Mouse (Mus musculus) ES-E14 (cell line): Measurements from ENCODE around the gene Kidins220. TPM values are rescaled to one million over a fixed set of nuclear protein-coding genes. Genes with fewer than 3 reads are reported as not detected.
A peak's percentile ranks its signal among the peaks of the same experiment; 100 is the strongest.

Experiments used
- DNase-seq: peaks from one replicate; pipeline ENCODE4 v3.0.0-alpha.2; 2013; ENCODE audit warnings: low read depth, low spot score
- H3K27ac ChIP-seq: 2 replicates; pipeline ENCODE4 v1.5.1; 2012; ENCODE audit warnings: low read depth, mild to moderate bottlenecking, low read length, moderate library complexity, mixed read lengths; ENCODE audit not compliant: poor library complexity, insufficient read depth, severe bottlenecking
- H3K36me3 ChIP-seq: 2 replicates; pipeline ENCODE4 v1.6.1; 2012; ENCODE audit warnings: mild to moderate bottlenecking, low read length, moderate library complexity, mixed read lengths; ENCODE audit not compliant: control insufficient read depth, poor library complexity, insufficient read depth, severe bottlenecking
- H3K4me1 ChIP-seq, 2 experiments: fragments of 150-350 bp in 1 of 2; sonication (generic) in 1 of 2; 2 replicates each; pipeline ENCODE4 v1.6.1; 2012; ENCODE audit warnings: low read length in 2 of 2, mild to moderate bottlenecking in 1 of 2, mixed read lengths in 1 of 2; ENCODE audit not compliant: control insufficient read depth in 2 of 2, insufficient read depth in 2 of 2, poor library complexity in 1 of 2
- H3K4me3 ChIP-seq, 2 experiments: fragments of 150-350 bp in 1 of 2; sonication (generic) in 1 of 2; 2 replicates each; pipeline ENCODE4 v1.5.1; 2012; ENCODE audit warnings: low read length in 2 of 2, low read depth in 1 of 2, mild to moderate bottlenecking in 1 of 2, mixed read lengths in 1 of 2; ENCODE audit not compliant: insufficient read depth in 1 of 2, poor library complexity in 1 of 2, severe bottlenecking in 1 of 2
- H3K9ac ChIP-seq: 2 replicates; pipeline ENCODE4 v1.6.1; 2012; ENCODE audit warnings: low read depth, mild to moderate bottlenecking, low read length, mixed read lengths; ENCODE audit not compliant: poor library complexity, insufficient read depth, severe bottlenecking
- H3K9me3 ChIP-seq: fragments of 150-350 bp; sonication (generic); 2 replicates; pipeline ENCODE4 v1.6.1; 2012; ENCODE audit warnings: low read depth, mild to moderate bottlenecking, low read length; ENCODE audit not compliant: control insufficient read depth, insufficient read depth
- CHD2 ChIP-seq: IDR thresholded peaks from 2 replicates; pipeline ENCODE4 v1.6.1; 2014; ENCODE audit warnings: mild to moderate bottlenecking, low read depth, low read length, inconsistent platforms
- HCFC1 ChIP-seq: IDR thresholded peaks from 2 replicates; pipeline ENCODE4 v1.6.1; 2012; ENCODE audit warnings: low read length, inconsistent platforms, borderline replicate concordance; ENCODE audit not compliant: insufficient read depth
- MAFK ChIP-seq: IDR thresholded peaks from 2 replicates; pipeline ENCODE4 v1.6.1; 2014; ENCODE audit warnings: mild to moderate bottlenecking, low read depth, low read length, inconsistent platforms; ENCODE audit not compliant: insufficient read depth
- ZC3H11A ChIP-seq: IDR thresholded peaks from 2 replicates; pipeline ENCODE4 v1.6.1; 2012; ENCODE audit warnings: low read depth, mild to moderate bottlenecking, inconsistent platforms, low read length, borderline replicate concordance
- ZNF384 ChIP-seq: IDR thresholded peaks from 2 replicates; pipeline ENCODE4 v1.6.1; 2012; ENCODE audit warnings: low read depth, low read length, inconsistent platforms
- in situ Hi-C, 2 experiments: fragments of 600-800 bp; cut with MboI; formaldehyde crosslinking; loops; one replicate each; pipeline ENCODE4 v1.15.1; 2025; ENCODE audit warnings: low sequenced_read_pairs in 2 of 2, inconsistent platforms in 1 of 2; ENCODE audit not compliant: unreplicated experiment in 2 of 2
- total RNA-seq: library from RNA; depleted of rRNA; stranded (reverse); fragments of 300-350 nt; gene quantifications from 2 replicates; pipeline ENCODE4 v1.2.3, GENCODE M21; 2012

The Kidins220 gene
- total RNA-seq, 1 experiment: 26.1 TPM

DNA sequence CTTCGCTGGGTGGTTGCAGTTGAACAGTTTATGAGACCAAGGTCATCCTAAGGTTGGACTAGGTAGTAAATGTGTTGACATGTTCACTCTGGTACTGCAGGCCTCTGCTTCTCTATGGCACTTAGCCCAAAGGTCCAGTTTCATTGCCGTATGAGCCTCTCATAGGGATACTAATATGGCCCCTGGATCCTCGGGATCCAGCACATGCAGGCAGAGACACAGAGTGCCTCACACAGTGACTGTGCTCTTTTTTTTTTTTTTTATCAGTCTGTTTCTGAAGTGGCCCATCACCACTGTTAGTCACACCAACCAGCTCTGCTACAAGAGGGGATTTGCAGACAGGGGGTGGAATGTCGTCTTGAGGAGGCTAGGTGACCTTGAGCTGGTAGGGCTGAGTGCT is 98.6 kb downstream of the Kidins220 start:
- no peak for TF ChIP-seq ZC3H11A
- TF ChIP-seq MAFK: no peak
- TF ChIP-seq CHD2: no peak
- no peak for TF ChIP-seq HCFC1
- no peak for TF ChIP-seq ZNF384
- H3K9me3 ChIP-seq: no peaks in the 10 kb centered on the region
- no peak overlapping the region for H3K27ac ChIP-seq
- H3K4me3 ChIP-seq: no peak overlapping the region
- H3K36me3 ChIP-seq: no peaks in the 10 kb centered on the region
- H3K4me1 ChIP-seq: peaks cover 0 to 8% of the 10 kb centered on the region in 2 experiments; a peak in 1 of 4 replicates
- DNase-seq: no peak
- in situ Hi-C loops: no loop called here
- H3K9ac ChIP-seq: no peak overlapping the region

DNA sequence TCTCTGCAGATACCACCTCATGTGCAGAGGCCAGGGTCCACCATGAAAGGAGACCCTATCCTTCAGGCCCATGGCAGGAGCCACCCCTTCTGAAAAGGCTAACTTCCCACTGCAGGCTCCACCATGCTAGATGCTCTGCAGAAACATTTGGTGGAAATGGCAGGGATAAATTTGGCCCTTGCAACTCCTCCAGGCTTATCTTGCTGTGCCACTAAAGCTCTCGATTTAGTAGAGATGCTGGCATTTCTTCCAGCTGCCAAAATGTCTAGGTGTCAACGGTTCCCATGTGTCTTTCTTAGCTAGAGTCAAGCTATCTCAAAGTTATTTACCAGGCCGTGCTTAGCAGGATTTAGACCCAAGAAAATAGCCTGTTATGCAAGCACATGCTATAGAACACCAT is 99.6 kb downstream of the Kidins220 start:
- TF ChIP-seq MAFK: no peak
- TF ChIP-seq CHD2: no peak
- TF ChIP-seq ZNF384: no peak
- TF ChIP-seq ZC3H11A: no peak
- no peak for TF ChIP-seq HCFC1
- no peak overlapping the region for H3K9ac ChIP-seq
- no peaks in the 10 kb centered on the region for H3K36me3 ChIP-seq
- no peak overlapping the region for H3K27ac ChIP-seq
- no peak for DNase-seq
- H3K9me3 ChIP-seq: no peaks in the 10 kb centered on the region
- no peak overlapping the region for H3K4me3 ChIP-seq
- peaks cover 0 to 2% of the 10 kb centered on the region in 2 experiments; a peak in 1 of 4 replicates for H3K4me1 ChIP-seq
- in situ Hi-C loops: no loop called here

DNA sequence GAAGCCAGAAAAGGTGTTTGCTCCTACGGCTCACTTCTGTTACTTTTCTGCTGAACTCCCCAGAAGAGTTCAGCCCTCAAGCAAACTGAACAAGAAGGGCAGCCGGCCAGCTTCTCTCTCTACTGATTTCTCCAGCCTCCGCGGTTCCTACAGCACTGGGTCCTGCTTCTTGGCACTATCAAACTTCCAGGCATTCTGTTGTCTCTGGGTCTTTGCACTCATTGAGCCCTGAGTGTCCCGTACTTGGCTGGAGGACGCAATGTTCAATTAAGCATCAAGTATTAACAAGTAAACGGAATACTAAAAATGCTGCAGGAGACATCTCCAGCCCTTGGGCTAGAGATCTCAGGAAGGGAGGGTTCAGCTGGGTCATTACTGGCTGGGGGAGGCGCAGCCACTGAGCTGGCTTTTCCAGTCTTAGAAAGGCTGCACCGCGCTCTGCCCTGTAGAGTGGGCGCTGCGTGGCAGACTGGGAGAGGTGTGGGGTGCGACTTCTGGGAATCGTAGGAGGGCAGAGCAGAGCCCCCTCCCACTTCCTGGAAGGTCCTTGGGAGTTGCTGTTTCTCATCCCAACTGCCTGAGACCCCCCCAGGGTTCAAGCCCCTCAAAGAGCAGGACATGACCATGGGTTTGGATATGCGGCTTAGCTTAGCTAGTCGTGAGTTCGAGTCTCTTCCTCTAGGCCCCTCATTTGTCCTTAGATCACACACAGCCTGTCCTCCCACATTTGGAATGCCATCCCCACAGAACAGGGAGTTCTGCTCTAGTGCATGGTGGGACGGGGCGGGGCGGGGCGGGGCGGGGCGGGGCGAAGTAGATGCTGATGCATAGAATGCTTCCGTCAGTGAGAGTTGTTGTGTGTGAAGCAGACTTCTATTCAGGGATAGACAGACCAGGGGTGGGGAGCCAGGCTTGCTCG is 108.8 kb downstream of the Kidins220 start:
- no peak for TF ChIP-seq ZC3H11A
- no peak for TF ChIP-seq ZNF384
- TF ChIP-seq CHD2: no peak
- no peak for TF ChIP-seq HCFC1
- TF ChIP-seq MAFK: no peak
- H3K4me3 ChIP-seq: peak overlapping the region; percentile 1 to 43; a peak in 3 of 4 replicates
- H3K27ac ChIP-seq: no peak overlapping the region
- no peak overlapping the region for H3K9ac ChIP-seq
- in situ Hi-C loops: loop anchor here in 1 of 2 experiments (25.0 kb wide), 3 partner anchors 329 to 1204 kb away; no protein-coding TSS in a partner anchor
- H3K9me3 ChIP-seq: no peaks in the 10 kb centered on the region
- H3K4me1 ChIP-seq: no peaks in the 10 kb centered on the region
- no peaks in the 10 kb centered on the region for H3K36me3 ChIP-seq
- DNase-seq: no peak

DNA sequence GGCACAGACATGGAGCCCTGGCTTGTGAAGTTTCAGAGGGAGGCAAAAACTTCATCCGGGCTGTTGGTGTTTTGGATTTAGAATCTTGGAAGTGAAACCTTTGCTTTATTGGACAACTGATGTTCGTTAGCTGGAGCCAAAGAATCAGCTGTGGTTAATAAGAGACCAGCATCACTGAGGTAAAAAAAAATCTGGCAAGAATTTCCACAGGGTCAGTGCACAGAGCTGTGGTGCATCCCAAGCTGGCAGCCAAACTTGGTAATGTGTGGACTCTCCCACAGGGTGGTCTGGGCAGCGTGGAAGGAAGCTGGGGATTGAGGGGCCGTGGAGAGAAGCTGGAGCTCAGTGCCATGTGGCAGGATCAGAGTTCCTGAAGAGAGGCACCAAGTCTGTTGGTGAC is 112.2 kb downstream of the Kidins220 start:
- no peak overlapping the region for H3K9ac ChIP-seq
- in situ Hi-C loops: loop anchor here in 1 of 2 experiments (25.0 kb wide), 3 partner anchors 325 to 1200 kb away; no protein-coding TSS in a partner anchor
- no peaks in the 10 kb centered on the region for H3K9me3 ChIP-seq
- no peak for DNase-seq
- no peaks in the 10 kb centered on the region for H3K4me1 ChIP-seq
- H3K36me3 ChIP-seq: no peaks in the 10 kb centered on the region
- no peak for TF ChIP-seq ZC3H11A
- TF ChIP-seq HCFC1: no peak
- TF ChIP-seq MAFK: no peak
- TF ChIP-seq ZNF384: no peak
- no peak for TF ChIP-seq CHD2
- no peak overlapping the region for H3K27ac ChIP-seq
- no peak overlapping the region for H3K4me3 ChIP-seq
